Mouse (Mus musculus) mouse embryonic stem cell (cell line): ENCODE results near the gene Hoxc12.

ENCODE experiments used
- in situ Hi-C, 2 experiments: fragments of 300-500 bp; cut with MboI; formaldehyde crosslinking; loops; 1 replicate in 1 of 2; 3 replicates in 1 of 2; pipeline ENCODE4 v1.14.3; 2019 to 2020; ENCODE audit warnings: low sequenced_read_pairs in 2 of 2, low pct_unique_long_range_greater_than_20kb in 1 of 2, mixed read lengths in 1 of 2; ENCODE audit not compliant: unreplicated experiment in 1 of 2

Gene Hoxc12

GRCm38 (mm10) chr15:102936279-102936972, at the start of gene Hoxc12:
Gene Hoxc12, plus strand, starts transcription at chr15:102936757.
- in situ Hi-C loops: loop anchor here in 1 of 2 experiments (25.0 kb wide), 1 partner anchor 174 kb away; no protein-coding TSS in a partner anchor

GRCm38 (mm10) chr15:102895115-102895514, 41.4 kb upstream of the Hoxc12 start:
- in situ Hi-C loops: no loop called here

GRCm38 (mm10) chr15:102904946-102905345, 31.6 kb upstream of the Hoxc12 start:
- in situ Hi-C loops: no loop called here

- in situ Hi-C loops: no loop called here
Measured at GRCm38 (mm10) chr15:102909536-102909935, 27.0 kb upstream of the Hoxc12 start.

- in situ Hi-C loops: loop anchor here in 1 of 2 experiments (5.0 kb wide), 1 partner anchor 37 kb away; no protein-coding TSS in a partner anchor
Measured at GRCm38 (mm10) chr15:102910038-102910437, 26.5 kb upstream of the Hoxc12 start.

- in situ Hi-C loops: loop anchor here in 1 of 2 experiments (5.0 kb wide), 1 partner anchor 37 kb away; no protein-coding TSS in a partner anchor
Measured at GRCm38 (mm10) chr15:102910496-102911095, 26.0 kb upstream of the Hoxc12 start.

- in situ Hi-C loops: loop anchor here in 1 of 2 experiments (5.0 kb wide), 1 partner anchor 34 kb away; no protein-coding TSS in a partner anchor
Measured at GRCm38 (mm10) chr15:102913038-102913585, 23.4 kb upstream of the Hoxc12 start.

- in situ Hi-C loops: no loop called here
Measured at GRCm38 (mm10) chr15:102917972-102918572, 18.5 kb upstream of the Hoxc12 start.

GRCm38 (mm10) chr15:102918611-102919265, 17.8 kb upstream of the Hoxc12 start:
- in situ Hi-C loops: no loop called here

- in situ Hi-C loops: no loop called here
Measured at GRCm38 (mm10) chr15:102919336-102920180, 17.0 kb upstream of the Hoxc12 start.

GRCm38 (mm10) chr15:102920619-102921018, 15.9 kb upstream of the Hoxc12 start:
- in situ Hi-C loops: no loop called here

GRCm38 (mm10) chr15:102921053-102922011, 15.2 kb upstream of the Hoxc12 start, which contains the start of gene Hoxc13:
Gene Hoxc13, plus strand, starts transcription at chr15:102921103.
- in situ Hi-C loops: no loop called here

GRCm38 (mm10) chr15:102922012-102922362, 14.6 kb upstream of the Hoxc12 start:
- in situ Hi-C loops: no loop called here

GRCm38 (mm10) chr15:102922636-102923500, 13.7 kb upstream of the Hoxc12 start:
- in situ Hi-C loops: no loop called here

- in situ Hi-C loops: loop anchor here in 1 of 2 experiments (25.0 kb wide), 1 partner anchor 165 kb away; no protein-coding TSS in a partner anchor
Measured at GRCm38 (mm10) chr15:102927032-102927645, 9.4 kb upstream of the Hoxc12 start.
